Comparison of ENCODE assay signal across 12 mouse cellular contexts in the genomic region with DNA sequence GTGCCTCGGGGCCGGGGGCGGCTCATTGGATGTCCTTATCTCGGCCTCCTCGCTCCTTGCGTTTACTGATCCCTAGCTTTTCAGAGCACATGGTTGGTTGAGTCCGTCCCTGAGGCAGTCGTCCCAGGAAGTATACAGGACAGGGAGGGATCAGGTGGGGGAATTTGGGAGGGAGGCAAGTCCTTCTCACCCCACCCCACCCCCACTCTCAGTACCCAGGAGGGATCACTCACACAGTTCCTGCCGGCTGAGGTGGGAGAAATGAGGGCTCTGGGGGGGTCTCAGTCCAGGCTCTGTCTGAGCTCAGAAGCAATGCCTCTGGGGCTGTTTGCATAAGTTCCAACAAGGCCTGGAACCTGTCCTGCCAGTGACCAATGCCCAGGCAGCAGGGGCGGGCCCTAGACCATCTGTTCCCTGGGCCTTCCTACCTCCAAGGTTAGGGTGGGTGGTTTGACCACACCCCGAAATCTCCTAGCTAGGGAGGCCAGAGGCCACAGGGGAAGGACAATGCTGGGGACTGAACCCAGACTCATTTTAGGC. TPM values are rescaled to one million over a fixed set of nuclear protein-coding genes. Genes with fewer than 3 reads are reported as not detected.
DNase-seq lines count a peak whose midpoint lies in the region; ATAC-seq and TF ChIP-seq lines count a peak whose summit lies in the region.
"Had no signal": no experiment of that assay in that cellular context is flagged by ENCODE, and none has a peak within 500 bp of the region (broad histone marks: within the 10 kb centered on the region; RNA-seq: fewer than 3 reads in every experiment).

No protein-coding gene starts in this region.

- no peak for ATAC-seq in heart, embryonic 15.5 days (replicated peaks; ENCODE audit: insufficient number of reproducible peaks, insufficient read depth, low FRiP score, low read depth)
- ATAC-seq in liver, embryonic 15.5 days (ENCODE audit: insufficient read depth): no peak
- ATAC-seq in hindbrain, postnatal 0 days: no peak
- ATAC-seq: lung, postnatal 0 days had no signal

- peak overlapping the region; percentile 17 for H3K4me2 ChIP-seq in heart, embryonic 15.5 days
- H3K4me2 ChIP-seq in liver, embryonic 15.5 days: peak overlapping the region; percentile 25
- no peak overlapping the region for H3K4me2 ChIP-seq in hindbrain, postnatal 0 days (ENCODE audit: low read depth, low read length)
- H3K4me2 ChIP-seq: hindbrain, embryonic 12.5 days had no signal

- DNase-seq in heart, adult 9 months (ENCODE audit: low spot score in 2 of 2): no peak
- DNase-seq in kidney, adult 8-10 months: peak; percentile 75 to 81
- no peak for DNase-seq in hindbrain, postnatal 0 days (ENCODE audit: low spot score)
- no peak for DNase-seq in right cerebral cortex, postnatal 14 days
- no peak for DNase-seq in left cerebral cortex, adult 11 months (ENCODE audit: low spot score)
- DNase-seq: adrenal gland, postnatal 14 days; cerebellum, adult 9-10 months had no signal

- no peak overlapping the region for H3K4me3 ChIP-seq in heart, embryonic 15.5 days
- H3K4me3 ChIP-seq in bone marrow, adult 2 months (replicated peaks; ENCODE audit: control insufficient read depth, low read depth, low read length): no peak overlapping the region
- no peak overlapping the region for H3K4me3 ChIP-seq in liver, embryonic 15.5 days (replicated peaks)
- H3K4me3 ChIP-seq in hindbrain, postnatal 0 days (ENCODE audit: low read length): no peak overlapping the region
- H3K4me3 ChIP-seq: hindbrain, embryonic 12.5 days had no signal

- H3K4me1 ChIP-seq in heart, embryonic 15.5 days (replicated peaks): peaks cover 33% of the 10 kb centered on the region
- peaks cover 4% of the 10 kb centered on the region; the same call in 1 of the 2 replicates for H3K4me1 ChIP-seq in bone marrow, adult 2 months (ENCODE audit: control insufficient read depth, insufficient read depth, low read length)
- H3K4me1 ChIP-seq in liver, embryonic 15.5 days (replicated peaks): peaks cover 22% of the 10 kb centered on the region
- H3K4me1 ChIP-seq in hindbrain, postnatal 0 days (ENCODE audit: insufficient read depth, low read length): 0 out of 2 replicates have a peak, but pooled peaks cover 4% of the 10 kb centered on the region

- TF ChIP-seq POLR2A in bone marrow, adult 2 months (IDR thresholded peaks at IDR 0.05; ENCODE audit: borderline replicate concordance, control insufficient read depth, low read depth, low read length): no peak

- peaks cover 31% of the 10 kb centered on the region for H3K27me3 ChIP-seq in heart, embryonic 15.5 days
- peaks cover 38% of the 10 kb centered on the region for H3K27me3 ChIP-seq in liver, embryonic 15.5 days
- H3K27me3 ChIP-seq in hindbrain, postnatal 0 days (ENCODE audit: insufficient read depth, low read length): peaks cover 12% of the 10 kb centered on the region

- no peak overlapping the region for H3K27ac ChIP-seq in heart, embryonic 15.5 days
- peak overlapping the region; percentile 56; the same call in 1 of the 2 replicates for H3K27ac ChIP-seq in bone marrow, adult 2 months (ENCODE audit: control insufficient read depth, insufficient read depth, low read depth, low read length, poor library complexity)
- H3K27ac ChIP-seq in liver, embryonic 15.5 days (replicated peaks): no peak overlapping the region
- H3K27ac ChIP-seq in hindbrain, postnatal 0 days: no peak overlapping the region
- H3K27ac ChIP-seq: hindbrain, embryonic 12.5 days had no signal

- no peak for TF ChIP-seq CTCF in bone marrow, adult 2 months (IDR thresholded peaks at IDR 0.05; ENCODE audit: control insufficient read depth, insufficient read depth, low read length)
- no peak for TF ChIP-seq CTCF in hindbrain, postnatal 0 days (IDR thresholded peaks at IDR 0.05; ENCODE audit: low read depth)

- no peak overlapping the region for H3K9ac ChIP-seq in heart, embryonic 15.5 days
- H3K9ac ChIP-seq in liver, embryonic 15.5 days: no peak overlapping the region
- H3K9ac ChIP-seq in hindbrain, postnatal 0 days (replicated peaks; ENCODE audit: low read length): no peak overlapping the region
- H3K9ac ChIP-seq: hindbrain, embryonic 12.5 days had no signal

- 24% methylated on average over 11 of the region's 11 CpGs for WGBS in heart, embryonic 15.5 days
- 81% methylated on average over 11 of the region's 11 CpGs for WGBS in bone marrow, adult 2 months
- WGBS in liver, embryonic 15.5 days (ENCODE audit: insufficient replicate concordance): 50% methylated on average over 11 of the region's 11 CpGs
- WGBS in hindbrain, postnatal 0 days: 36% methylated on average over 11 of the region's 11 CpGs

- peaks cover 6% of the 10 kb centered on the region; the same call in 1 of the 2 replicates for H3K9me3 ChIP-seq in heart, embryonic 15.5 days (replicated peaks)
- no peaks in the 10 kb centered on the region for H3K9me3 ChIP-seq in liver, embryonic 15.5 days (replicated peaks)
- H3K9me3 ChIP-seq in hindbrain, postnatal 0 days (ENCODE audit: low read length): no peaks in the 10 kb centered on the region

- 0 out of 2 replicates have a peak, but pooled peaks cover 4% of the 10 kb centered on the region for H3K36me3 ChIP-seq in heart, embryonic 15.5 days
- no peaks in the 10 kb centered on the region for H3K36me3 ChIP-seq in liver, embryonic 15.5 days (replicated peaks)
- H3K36me3 ChIP-seq in hindbrain, postnatal 0 days (ENCODE audit: insufficient read depth, low read length): no peaks in the 10 kb centered on the region
- H3K36me3 ChIP-seq: hindbrain, embryonic 12.5 days had no signal

RNA-seq across cellular contexts. Expression of a gene that starts 7.4 kb away (rescaled TPM):
- 5.4 and 9.0 TPM in 2 replicates for polyA plus RNA-seq in heart, embryonic 15.5 days (2015; fragmentation: Nextera tagmentation; extraction: Ambion mirVana)
- polyA plus RNA-seq in bone marrow, adult 2 months (2011; ENCODE audit: insufficient read depth, insufficient read length, low replicate concordance, missing spikeins): 14.2 and 47.3 TPM in 2 replicates
- polyA plus RNA-seq in liver, embryonic 15.5 days (2015; fragmentation: Nextera tagmentation; extraction: Ambion mirVana): 2.7 and 3.0 TPM in 2 replicates
- 7.7 and 12.2 TPM in 2 replicates for total RNA-seq in hindbrain, postnatal 0 days (2014; rRNA removed)
- polyA plus RNA-seq in hindbrain, postnatal 0 days (2015; fragmentation: Nextera tagmentation; extraction: Ambion mirVana): 5.5 and 5.9 TPM in 2 replicates

RNA-seq across cellular contexts. Expression of a gene that starts 56.4 kb away (rescaled TPM):
- 4.8 and 6.1 TPM in 2 replicates for polyA plus RNA-seq in heart, embryonic 15.5 days (2015; fragmentation: Nextera tagmentation; extraction: Ambion mirVana)
- 12.5 and 23.7 TPM in 2 replicates for polyA plus RNA-seq in bone marrow, adult 2 months (2011; ENCODE audit: insufficient read depth, insufficient read length, low replicate concordance, missing spikeins)
- polyA plus RNA-seq in liver, embryonic 15.5 days (2015; fragmentation: Nextera tagmentation; extraction: Ambion mirVana): 3.4 and 4.4 TPM in 2 replicates
- total RNA-seq in hindbrain, postnatal 0 days (2014; rRNA removed): 8.2 and 9.4 TPM in 2 replicates
- 4.9 and 6.3 TPM in 2 replicates for polyA plus RNA-seq in hindbrain, postnatal 0 days (2015; fragmentation: Nextera tagmentation; extraction: Ambion mirVana)

Comparison
In these comparisons a context has a peak if more than half of its experiments do, and no peak if none do; other contexts are left out.
1. DNase-seq: peak in kidney, adult 8-10 months (2 of 2); none in heart, adult 9 months (0 of 2), hindbrain, postnatal 0 days (single experiment), right cerebral cortex, postnatal 14 days (single experiment) and left cerebral cortex, adult 11 months (single experiment).